Mouse (Mus musculus) limb, embryonic 10.5 days (tissue): ENCODE measurements around the gene Sh2d5. TPM values are rescaled to one million over a fixed set of nuclear protein-coding genes. Genes with fewer than 3 reads are reported as not detected.
A peak's percentile ranks its signal among the peaks of the same experiment; 100 is the strongest.

Experiments used
- DNase-seq: peaks from one replicate; pipeline ENCODE4 v3.0.0-alpha.2; 2017; ENCODE audit warnings: low spot score
- H3K27ac ChIP-seq: fragments of 300-500 bp; sonication (generic); 2 replicates; pipeline ENCODE4 v1.5.1; 2016; ENCODE audit warnings: mild to moderate bottlenecking
- H3K27me3 ChIP-seq: fragments of 300-500 bp; sonication (generic); 2 replicates; pipeline ENCODE4 v1.6.1; 2016; ENCODE audit warnings: low read depth, mild to moderate bottlenecking; ENCODE audit not compliant: poor library complexity, severe bottlenecking
- H3K36me3 ChIP-seq: fragments of 300-500 bp; sonication (generic); 2 replicates; pipeline ENCODE4 v1.6.1; 2016; ENCODE audit warnings: mild to moderate bottlenecking, moderate library complexity
- H3K4me1 ChIP-seq: fragments of 300-500 bp; sonication (generic); 2 replicates; pipeline ENCODE4 v1.6.1; 2016
- H3K4me3 ChIP-seq: fragments of 300-500 bp; sonication (generic); 2 replicates; pipeline ENCODE4 v1.5.1; 2016; ENCODE audit warnings: mild to moderate bottlenecking, moderate library complexity
- H3K9me3 ChIP-seq: fragments of 300-500 bp; sonication (generic); replicated peaks from 2 replicates; pipeline ENCODE4 v1.6.1; 2016; ENCODE audit warnings: mild to moderate bottlenecking
- WGBS: fragments of 180-500 bp; shearing (Covaris S2); methylation state at CpG from one replicate; pipeline ENCODE4 v1.1.7; 2016; 5-methylcytosine and 5-hydroxymethylcytosine counted together
- polyA plus RNA-seq: library from polyadenylated mRNA; unstranded; fragments of >200 nt; fragmentation: Nextera tagmentation; extraction: Ambion mirVana; gene quantifications from 2 replicates; pipeline ENCODE4 v1.2.1, GENCODE M21; 2016

Gene Sh2d5
- polyA plus RNA-seq, 1 experiment from 2014 or later: 3.5 TPM

GRCm38 (mm10) chr4:138221406-138221805 lies 28.8 kb upstream of the Sh2d5 start:
- Histone ChIP-seq H3K4me1 (peaks cover 17% of the 10 kb centered on the region), H3K4me3 (no peak overlapping the region), H3K27me3 (no peaks in the 10 kb centered on the region), H3K9me3 (no peaks in the 10 kb centered on the region), H3K36me3 (peaks cover 80% of the 10 kb centered on the region), H3K27ac (no peak overlapping the region)
- DNase-seq: no peak
- 93% methylated on average over 5 of the region's 5 CpGs for WGBS

GRCm38 (mm10) chr4:138222396-138222795 lies 27.8 kb upstream of the Sh2d5 start:
- 91% methylated on average over 5 of the region's 5 CpGs for WGBS
- Histone ChIP-seq H3K27me3 (no peaks in the 10 kb centered on the region), H3K9me3 (no peaks in the 10 kb centered on the region), H3K4me1 (peaks cover 17% of the 10 kb centered on the region), H3K36me3 (peaks cover 86% of the 10 kb centered on the region), H3K4me3 (no peak overlapping the region), H3K27ac (no peak overlapping the region)
- no peak for DNase-seq

- Histone ChIP-seq H3K4me1 (peaks cover 10% of the 10 kb centered on the region), H3K9me3 (no peaks in the 10 kb centered on the region), H3K27ac (no peak overlapping the region), H3K4me3 (no peak overlapping the region), H3K27me3 (no peaks in the 10 kb centered on the region), H3K36me3 (peaks cover 90% of the 10 kb centered on the region)
- no peak for DNase-seq
- WGBS: 91% methylated on average over 10 of the region's 10 CpGs
These were observed 26.6 kb upstream of the Sh2d5 start for GRCm38 (mm10) chr4:138223623-138224022.

GRCm38 (mm10) chr4:138246756-138247665 lies 3.2 kb upstream of the Sh2d5 start:
- Histone ChIP-seq H3K27me3 (peaks cover 44% of the 10 kb centered on the region), H3K27ac (no peak overlapping the region), H3K36me3 (peaks cover 59% of the 10 kb centered on the region), H3K4me1 (peaks cover 30% of the 10 kb centered on the region), H3K4me3 (no peak overlapping the region), H3K9me3 (no peaks in the 10 kb centered on the region)
- WGBS: 77% methylated on average over 27 of the region's 27 CpGs
- no peak for DNase-seq

GRCm38 (mm10) chr4:138251819-138252218 lies 1.6 kb downstream of the Sh2d5 start:
- Histone ChIP-seq H3K9me3 (no peaks in the 10 kb centered on the region), H3K36me3 (peaks cover 14% of the 10 kb centered on the region), H3K27me3 (peaks cover 92% of the 10 kb centered on the region), H3K4me1 (peaks cover 47% of the 10 kb centered on the region), H3K4me3 (peak overlapping the region; percentile 72), H3K27ac (peak overlapping the region; percentile 83)
- 0% methylated on average over 14 of the region's 14 CpGs for WGBS
- peak; percentile 83 for DNase-seq

- peaks cover 10% of the 10 kb centered on the region for H3K36me3 ChIP-seq
- H3K4me1 ChIP-seq: peaks cover 47% of the 10 kb centered on the region
- peak overlapping the region; percentile 72 for H3K4me3 ChIP-seq
- peak overlapping the region; percentile 83 for H3K27ac ChIP-seq
- DNase-seq: peak; percentile 63
- WGBS: 6% methylated on average over 5 of the region's 5 CpGs
- no peaks in the 10 kb centered on the region for H3K9me3 ChIP-seq
- peaks cover 94% of the 10 kb centered on the region for H3K27me3 ChIP-seq
These were observed 2.0 kb downstream of the Sh2d5 start for GRCm38 (mm10) chr4:138252231-138252630.

- H3K27me3 ChIP-seq: peaks cover 91% of the 10 kb centered on the region
- no peaks in the 10 kb centered on the region for H3K9me3 ChIP-seq
- H3K36me3 ChIP-seq: peaks cover 12% of the 10 kb centered on the region; the same call in 1 of the 2 replicates
- no peak overlapping the region for H3K4me3 ChIP-seq
- H3K27ac ChIP-seq: no peak overlapping the region
- peaks cover 22% of the 10 kb centered on the region for H3K4me1 ChIP-seq
- 85% methylated on average over 22 of the region's 22 CpGs for WGBS
- DNase-seq: no peak
These were observed 7.0 kb downstream of the Sh2d5 start for GRCm38 (mm10) chr4:138257116-138257687.

GRCm38 (mm10) chr4:138258663-138259062 lies 8.5 kb downstream of the Sh2d5 start:
- no peak overlapping the region for H3K4me3 ChIP-seq
- no peaks in the 10 kb centered on the region for H3K9me3 ChIP-seq
- H3K27ac ChIP-seq: no peak overlapping the region
- peaks cover 13% of the 10 kb centered on the region; the same call in 1 of the 2 replicates for H3K36me3 ChIP-seq
- WGBS: 82% methylated on average over 7 of the region's 7 CpGs
- H3K27me3 ChIP-seq: peaks cover 88% of the 10 kb centered on the region
- DNase-seq: no peak
- peaks cover 16% of the 10 kb centered on the region for H3K4me1 ChIP-seq

- peaks cover 13% of the 10 kb centered on the region; the same call in 1 of the 2 replicates for H3K36me3 ChIP-seq
- no peaks in the 10 kb centered on the region for H3K9me3 ChIP-seq
- H3K27me3 ChIP-seq: peaks cover 88% of the 10 kb centered on the region
- WGBS: 84% methylated on average over 5 of the region's 5 CpGs
- no peak for DNase-seq
- H3K4me3 ChIP-seq: no peak overlapping the region
- H3K4me1 ChIP-seq: peaks cover 15% of the 10 kb centered on the region
- H3K27ac ChIP-seq: no peak overlapping the region
These were observed 9.3 kb downstream of the Sh2d5 start for GRCm38 (mm10) chr4:138259482-138259881.

GRCm38 (mm10) chr4:138261843-138262681 lies 11.9 kb downstream of the Sh2d5 start:
- WGBS: under 1% methylated on average over 72 of the region's 78 CpGs
- Histone ChIP-seq H3K4me1 (peaks cover 15% of the 10 kb centered on the region), H3K27me3 (peaks cover 72% of the 10 kb centered on the region), H3K4me3 (peak overlapping the region; percentile 70), H3K9me3 (no peaks in the 10 kb centered on the region), H3K27ac (peak overlapping the region; percentile 54), H3K36me3 (peaks cover 10% of the 10 kb centered on the region; the same call in 1 of the 2 replicates)
- DNase-seq: peak; percentile 96

GRCm38 (mm10) chr4:138267869-138268268 lies 17.7 kb downstream of the Sh2d5 start:
- H3K27ac ChIP-seq: no peak overlapping the region
- H3K9me3 ChIP-seq: no peaks in the 10 kb centered on the region
- peaks cover 28% of the 10 kb centered on the region for H3K27me3 ChIP-seq
- H3K4me3 ChIP-seq: no peak overlapping the region
- H3K36me3 ChIP-seq: no peaks in the 10 kb centered on the region
- peaks cover 1% of the 10 kb centered on the region for H3K4me1 ChIP-seq
- no peak for DNase-seq
- WGBS: 87% methylated on average over 10 of the region's 10 CpGs
